Mouse (Mus musculus): ENCODE data around the gene Slc38a10. TPM values are rescaled to one million over a fixed set of nuclear protein-coding genes. Genes with fewer than 3 reads are reported as not detected.

The Slc38a10 gene
- polyA plus RNA-seq, 1 experiment from 2014 or later = 77.1 TPM

- Histone ChIP-seq H3K4me3 (ENCODE audit: low read depth, low read length) (no peak overlapping the region), H3K4me2 (ENCODE audit: low read length) (no peak overlapping the region), H3K27ac (ENCODE audit: low read depth) (no peak overlapping the region), H3K36me3 (ENCODE audit: control insufficient read depth, insufficient read depth, low read length) (peaks cover 51% of the 10 kb centered on the region), H3K27me3 (replicated peaks; ENCODE audit: control insufficient read depth, insufficient read depth, low read length) (no peaks in the 10 kb centered on the region), H3K4me1 (replicated peaks; ENCODE audit: control insufficient read depth, insufficient read depth, low read length) (no peaks in the 10 kb centered on the region), H3K9me3 (ENCODE audit: control insufficient read depth, low read length) (no peaks in the 10 kb centered on the region), H3K9ac (ENCODE audit: low read length) (no peak overlapping the region)
- DNase-seq (ENCODE audit: low spot score) (peak; percentile 78), ATAC-seq (replicated peaks; ENCODE audit: low FRiP score, low TSS enrichment, low read depth) (no peak)
- WGBS = 81% methylated on average over 17 of the region's 17 CpGs
Observed at GRCm38 (mm10) chr11:120120642-120121420, 30.3 kb downstream of the Slc38a10 start.

GRCm38 (mm10) chr11:120119936-120120541 lies 31.1 kb downstream of the Slc38a10 start:
- H3K27me3 ChIP-seq (replicated peaks; ENCODE audit: control insufficient read depth, insufficient read depth, low read length) = no peaks in the 10 kb centered on the region
- H3K9ac ChIP-seq (ENCODE audit: low read length) = no peak overlapping the region
- ATAC-seq (replicated peaks; ENCODE audit: low FRiP score, low TSS enrichment, low read depth) = no peak
- no peak overlapping the region for H3K4me2 ChIP-seq (ENCODE audit: low read length)
- no peak for DNase-seq (ENCODE audit: low spot score)
- 88% methylated on average over 10 of the region's 10 CpGs for WGBS
- H3K4me3 ChIP-seq (ENCODE audit: low read depth, low read length) = no peak overlapping the region
- H3K27ac ChIP-seq (ENCODE audit: low read depth) = no peak overlapping the region
- no peaks in the 10 kb centered on the region for H3K9me3 ChIP-seq (ENCODE audit: control insufficient read depth, low read length)
- peaks cover 52% of the 10 kb centered on the region for H3K36me3 ChIP-seq (ENCODE audit: control insufficient read depth, insufficient read depth, low read length)
- no peaks in the 10 kb centered on the region for H3K4me1 ChIP-seq (replicated peaks; ENCODE audit: control insufficient read depth, insufficient read depth, low read length)

- H3K27me3 ChIP-seq (replicated peaks; ENCODE audit: control insufficient read depth, insufficient read depth, low read length) = no peaks in the 10 kb centered on the region
- H3K4me1 ChIP-seq (replicated peaks; ENCODE audit: control insufficient read depth, insufficient read depth, low read length) = no peaks in the 10 kb centered on the region
- WGBS = 92% methylated on average over 7 of the region's 7 CpGs
- no peak overlapping the region for H3K27ac ChIP-seq (ENCODE audit: low read depth)
- H3K4me2 ChIP-seq (ENCODE audit: low read length) = no peak overlapping the region
- no peaks in the 10 kb centered on the region for H3K9me3 ChIP-seq (ENCODE audit: control insufficient read depth, low read length)
- peaks cover 54% of the 10 kb centered on the region for H3K36me3 ChIP-seq (ENCODE audit: control insufficient read depth, insufficient read depth, low read length)
- ATAC-seq (replicated peaks; ENCODE audit: low FRiP score, low TSS enrichment, low read depth) = no peak
- H3K9ac ChIP-seq (ENCODE audit: low read length) = no peak overlapping the region
- no peak overlapping the region for H3K4me3 ChIP-seq (ENCODE audit: low read depth, low read length)
- DNase-seq (ENCODE audit: low spot score) = no peak
Observed at GRCm38 (mm10) chr11:120119108-120119507, 32.0 kb downstream of the Slc38a10 start.

GRCm38 (mm10) chr11:120117626-120118025 lies 33.5 kb downstream of the Slc38a10 start:
- Histone ChIP-seq H3K4me3 (ENCODE audit: low read depth, low read length) (no peak overlapping the region), H3K9me3 (ENCODE audit: control insufficient read depth, low read length) (no peaks in the 10 kb centered on the region), H3K27ac (ENCODE audit: low read depth) (no peak overlapping the region), H3K27me3 (replicated peaks; ENCODE audit: control insufficient read depth, insufficient read depth, low read length) (no peaks in the 10 kb centered on the region), H3K36me3 (ENCODE audit: control insufficient read depth, insufficient read depth, low read length) (peaks cover 50% of the 10 kb centered on the region), H3K9ac (ENCODE audit: low read length) (no peak overlapping the region), H3K4me1 (replicated peaks; ENCODE audit: control insufficient read depth, insufficient read depth, low read length) (no peaks in the 10 kb centered on the region), H3K4me2 (ENCODE audit: low read length) (no peak overlapping the region)
- ATAC-seq (replicated peaks; ENCODE audit: low FRiP score, low TSS enrichment, low read depth) (no peak), DNase-seq (ENCODE audit: low spot score) (no peak)
- 77% methylated on average over 2 of the region's 2 CpGs for WGBS

GRCm38 (mm10) chr11:120114488-120115215 lies 36.5 kb downstream of the Slc38a10 start:
- Histone ChIP-seq H3K9me3 (ENCODE audit: control insufficient read depth, low read length) (no peaks in the 10 kb centered on the region), H3K4me2 (ENCODE audit: low read length) (no peak overlapping the region), H3K27ac (ENCODE audit: low read depth) (no peak overlapping the region), H3K27me3 (replicated peaks; ENCODE audit: control insufficient read depth, insufficient read depth, low read length) (no peaks in the 10 kb centered on the region), H3K9ac (ENCODE audit: low read length) (no peak overlapping the region), H3K4me3 (ENCODE audit: low read depth, low read length) (no peak overlapping the region), H3K36me3 (ENCODE audit: control insufficient read depth, insufficient read depth, low read length) (peaks cover 45% of the 10 kb centered on the region), H3K4me1 (replicated peaks; ENCODE audit: control insufficient read depth, insufficient read depth, low read length) (no peaks in the 10 kb centered on the region)
- DNase-seq (ENCODE audit: low spot score) (no peak), ATAC-seq (replicated peaks; ENCODE audit: low FRiP score, low TSS enrichment, low read depth) (no peak)
- 89% methylated on average over 21 of the region's 21 CpGs for WGBS

- DNase-seq (ENCODE audit: low spot score) = no peak
- Histone ChIP-seq H3K36me3 (ENCODE audit: control insufficient read depth, insufficient read depth, low read length) (peaks cover 42% of the 10 kb centered on the region), H3K4me1 (replicated peaks; ENCODE audit: control insufficient read depth, insufficient read depth, low read length) (no peaks in the 10 kb centered on the region), H3K4me3 (ENCODE audit: low read depth, low read length) (no peak overlapping the region), H3K4me2 (ENCODE audit: low read length) (no peak overlapping the region), H3K27ac (ENCODE audit: low read depth) (no peak overlapping the region), H3K9me3 (ENCODE audit: control insufficient read depth, low read length) (no peaks in the 10 kb centered on the region), H3K27me3 (replicated peaks; ENCODE audit: control insufficient read depth, insufficient read depth, low read length) (no peaks in the 10 kb centered on the region), H3K9ac (ENCODE audit: low read length) (no peak overlapping the region)
- no peak for ATAC-seq (replicated peaks; ENCODE audit: low FRiP score, low TSS enrichment, low read depth)
- 85% methylated on average over 4 of the region's 4 CpGs for WGBS
Observed at GRCm38 (mm10) chr11:120112136-120112535, 39.0 kb downstream of the Slc38a10 start.

- H3K9ac ChIP-seq (ENCODE audit: low read length) = no peak overlapping the region
- H3K4me1 ChIP-seq (replicated peaks; ENCODE audit: control insufficient read depth, insufficient read depth, low read length) = no peaks in the 10 kb centered on the region
- no peak overlapping the region for H3K4me2 ChIP-seq (ENCODE audit: low read length)
- H3K36me3 ChIP-seq (ENCODE audit: control insufficient read depth, insufficient read depth, low read length) = peaks cover 40% of the 10 kb centered on the region
- 0 out of 2 replicates have a peak, but pooled peaks have one; percentile 32 for ATAC-seq (replicated peaks; ENCODE audit: low FRiP score, low TSS enrichment, low read depth)
- H3K9me3 ChIP-seq (ENCODE audit: control insufficient read depth, low read length) = no peaks in the 10 kb centered on the region
- 9% methylated on average over 2 of the region's 2 CpGs for WGBS
- DNase-seq (ENCODE audit: low spot score) = peak; percentile 85
- H3K4me3 ChIP-seq (ENCODE audit: low read depth, low read length) = no peak overlapping the region
- H3K27ac ChIP-seq (ENCODE audit: low read depth) = no peak overlapping the region
- no peaks in the 10 kb centered on the region for H3K27me3 ChIP-seq (replicated peaks; ENCODE audit: control insufficient read depth, insufficient read depth, low read length)
Observed at GRCm38 (mm10) chr11:120111033-120111432, 40.1 kb downstream of the Slc38a10 start.

GRCm38 (mm10) chr11:120110554-120110953 lies 40.6 kb downstream of the Slc38a10 start:
- H3K36me3 ChIP-seq (ENCODE audit: control insufficient read depth, insufficient read depth, low read length) = peaks cover 42% of the 10 kb centered on the region
- 66% methylated on average over 7 of the region's 7 CpGs for WGBS
- DNase-seq (ENCODE audit: low spot score) = no peak
- no peak for ATAC-seq (replicated peaks; ENCODE audit: low FRiP score, low TSS enrichment, low read depth)
- H3K4me1 ChIP-seq (replicated peaks; ENCODE audit: control insufficient read depth, insufficient read depth, low read length) = no peaks in the 10 kb centered on the region
- no peak overlapping the region for H3K27ac ChIP-seq (ENCODE audit: low read depth)
- no peak overlapping the region for H3K9ac ChIP-seq (ENCODE audit: low read length)
- no peaks in the 10 kb centered on the region for H3K27me3 ChIP-seq (replicated peaks; ENCODE audit: control insufficient read depth, insufficient read depth, low read length)
- no peaks in the 10 kb centered on the region for H3K9me3 ChIP-seq (ENCODE audit: control insufficient read depth, low read length)
- no peak overlapping the region for H3K4me2 ChIP-seq (ENCODE audit: low read length)
- H3K4me3 ChIP-seq (ENCODE audit: low read depth, low read length) = no peak overlapping the region

All from intestine, embryonic 14.5 days (tissue).